Mouse (Mus musculus) A20 (cell line): ENCODE results near the gene Asf1b.
"Not testable (repeated sequence)": the region's sequence is repeated elsewhere in the genome, so short reads cannot be mapped to it uniquely, and the experiment has no call there.

Source experiments
- DNase-seq: peaks from one replicate; pipeline ENCODE4 v3.0.0-alpha.2; 2011; ENCODE audit warnings: low read depth, low spot score

The Asf1b gene

DNA sequence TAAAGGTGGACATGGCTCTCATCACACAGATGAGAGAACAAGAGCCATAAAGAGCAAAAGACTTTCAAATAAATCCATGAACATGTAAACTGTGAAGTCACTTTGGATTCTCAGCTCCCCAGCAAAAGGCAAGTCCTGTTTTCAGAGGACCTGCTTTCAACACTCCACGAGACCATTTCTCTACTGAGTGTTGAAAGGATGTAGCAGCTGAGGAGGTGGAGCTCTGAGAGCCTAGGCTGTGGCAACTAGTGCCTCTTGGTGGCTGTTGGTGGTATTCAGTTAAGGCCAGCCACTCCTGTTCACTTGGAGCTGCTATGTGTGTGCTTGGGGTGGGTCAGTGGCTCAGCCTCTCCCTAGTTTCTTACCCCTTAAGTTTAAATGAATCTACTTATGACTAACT lies 1.5 kb downstream of the Asf1b start:
- DNase-seq, result peak; percentile 79

- DNase-seq, result no peak
Observed at GRCm38 (mm10) chr8:83964015-83964765, 8.9 kb downstream of the Asf1b start.

- DNase-seq, result no peak
Observed at GRCm38 (mm10) chr8:83967701-83968100, 12.4 kb downstream of the Asf1b start.

GRCm38 (mm10) chr8:83971121-83971520 lies 15.8 kb downstream of the Asf1b start:
- DNase-seq, result no peak

GRCm38 (mm10) chr8:83971661-83972060 lies 16.4 kb downstream of the Asf1b start:
- DNase-seq, result no peak

DNA sequence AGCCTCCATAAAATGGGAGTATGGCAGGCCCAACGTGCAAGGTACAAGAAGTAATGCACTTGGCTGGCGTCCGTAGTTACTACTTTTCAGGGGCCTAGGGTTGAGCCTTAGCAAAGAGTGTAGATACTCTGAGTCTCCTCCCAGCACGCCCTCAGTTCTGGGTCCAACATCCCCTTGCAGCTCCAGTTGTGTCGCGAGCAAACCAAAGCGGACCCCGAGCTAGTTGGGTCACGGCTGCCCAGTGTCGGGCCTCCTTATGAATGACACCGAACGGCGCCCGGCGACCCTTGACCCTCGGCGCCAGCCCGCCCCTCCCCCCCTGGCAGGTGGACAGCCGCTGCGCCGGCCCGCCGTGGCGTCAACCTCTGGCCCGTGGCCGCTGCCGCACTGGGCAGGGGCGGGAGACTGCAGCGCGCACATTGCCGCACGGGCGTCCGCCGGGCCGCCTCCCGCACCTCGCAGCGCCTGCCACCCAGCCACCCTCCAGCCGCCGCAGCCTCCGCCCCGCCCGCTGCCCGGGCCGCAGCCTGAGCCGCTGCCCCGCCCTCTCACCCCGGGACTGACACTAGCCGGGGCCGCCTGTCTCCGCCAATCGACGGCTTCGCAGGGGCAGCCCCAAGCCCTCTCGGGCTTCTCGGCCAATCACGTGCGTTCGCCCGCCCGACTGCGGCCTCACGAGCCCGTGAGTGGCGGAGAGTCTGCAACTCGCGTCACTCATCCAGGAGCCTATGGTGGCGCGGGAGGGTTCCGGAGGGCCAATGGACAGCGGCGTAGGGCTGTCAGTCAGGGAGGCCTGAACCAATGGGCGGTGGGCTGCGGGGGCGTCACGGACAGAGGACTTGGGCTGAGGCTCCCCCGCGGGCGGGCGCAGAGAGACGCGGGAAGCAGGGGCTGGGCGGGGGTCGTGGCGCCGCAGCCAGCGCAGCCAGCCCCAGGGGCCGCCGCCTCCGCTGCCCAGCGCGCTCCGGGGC lies 17.1 kb downstream of the Asf1b start, which contains the start of gene Prkaca:
Gene Prkaca, plus strand, starts transcription at position 844 of the 971 bp plus-strand sequence.
- peak; percentile 98 for DNase-seq

GRCm38 (mm10) chr8:83973161-83974031 lies 18.1 kb downstream of the Asf1b start:
- DNase-seq, result peak; percentile 37

DNA sequence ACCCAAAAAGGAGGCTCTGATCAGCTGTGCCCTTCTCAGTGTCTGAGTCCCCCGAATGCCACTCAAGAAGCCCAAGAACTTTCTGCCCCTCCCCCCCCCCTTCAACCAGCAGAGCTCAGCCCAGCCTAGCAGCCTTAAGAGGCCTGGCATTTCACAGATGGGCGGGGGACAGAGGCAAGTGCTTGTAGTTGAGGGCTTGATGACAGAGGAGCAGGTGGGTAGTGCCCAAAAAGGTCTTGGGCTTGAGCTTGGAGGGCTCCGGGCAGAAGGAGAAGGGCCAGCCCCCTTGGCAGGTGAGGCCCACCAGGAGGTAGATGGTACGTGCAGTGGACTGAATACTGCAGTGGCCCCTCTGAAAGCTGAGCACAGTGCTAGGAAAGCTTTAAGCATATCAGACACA lies 19.2 kb downstream of the Asf1b start:
- no peak for DNase-seq

DNA sequence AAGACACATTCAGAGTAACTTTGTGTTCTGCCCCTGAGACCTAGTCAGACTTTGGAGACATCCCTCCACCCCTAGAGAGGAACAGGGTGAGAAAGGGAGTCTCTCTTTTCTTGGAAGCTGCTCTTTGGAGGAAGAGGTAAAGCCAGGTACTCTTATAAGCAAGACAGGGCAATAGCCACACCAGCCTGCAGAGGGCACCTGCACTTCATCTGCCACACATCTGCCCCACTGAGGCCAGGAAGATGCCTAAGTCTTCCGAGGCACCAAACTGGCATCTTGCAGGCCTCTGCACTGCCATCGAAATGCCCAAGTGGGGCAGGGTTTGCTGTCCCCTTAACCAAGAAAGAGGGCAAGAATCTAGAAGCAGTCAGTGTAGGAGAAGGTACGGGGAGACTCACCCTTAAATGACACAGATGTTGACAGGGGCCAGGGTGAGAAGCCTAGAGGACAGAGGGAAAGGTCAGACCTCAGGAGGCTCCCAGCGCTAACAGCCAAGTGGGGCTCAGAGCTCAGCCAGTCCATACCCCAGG lies 20.9 kb downstream of the Asf1b start:
- peak; percentile 45 for DNase-seq

- peak; percentile 36 for DNase-seq
Observed at GRCm38 (mm10) chr8:83976779-83977350, 21.6 kb downstream of the Asf1b start.

GRCm38 (mm10) chr8:83977646-83978045 lies 22.3 kb downstream of the Asf1b start:
- DNase-seq, result no peak

DNA sequence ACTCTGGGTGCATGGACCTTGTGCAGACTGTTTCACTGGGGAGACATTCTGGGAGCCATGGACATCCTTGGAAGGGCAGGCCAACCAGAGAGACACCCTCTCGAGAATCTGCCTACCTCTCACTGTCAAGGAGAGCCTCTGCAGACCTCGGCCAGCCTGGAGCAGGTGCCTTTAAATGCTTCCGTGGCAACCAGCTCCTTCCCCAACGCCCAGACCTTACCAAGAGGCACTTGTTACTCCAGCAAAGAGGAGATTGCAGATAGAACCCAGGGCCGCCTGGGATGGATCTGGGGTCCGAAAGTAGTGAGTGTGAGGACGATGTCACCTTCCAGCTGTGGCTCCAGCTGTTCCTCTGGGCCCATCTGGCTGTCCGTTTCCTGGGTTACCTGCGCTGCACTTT lies 22.9 kb downstream of the Asf1b start:
- DNase-seq, result no peak

DNA sequence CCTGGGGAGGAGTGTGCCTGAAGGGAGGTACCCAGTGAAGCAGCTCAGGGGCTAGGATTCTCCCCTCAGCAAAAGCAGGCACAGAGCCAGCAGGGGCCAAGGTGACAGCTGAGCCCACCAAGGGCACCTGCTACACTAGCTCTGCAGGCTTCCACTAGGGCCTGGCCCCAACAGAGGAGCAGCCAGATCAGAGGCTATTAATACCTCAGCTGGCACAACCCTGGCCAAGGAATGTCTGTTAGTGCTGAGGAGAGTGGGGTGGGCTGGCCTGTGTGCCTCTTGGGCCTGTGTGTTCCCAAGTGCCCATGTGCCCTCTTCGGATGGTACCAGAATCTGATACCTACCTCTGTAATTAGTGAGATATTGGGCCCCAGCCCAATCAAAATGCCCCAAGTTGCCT lies 24.9 kb downstream of the Asf1b start:
- no peak for DNase-seq

- DNase-seq, result no peak
Observed at GRCm38 (mm10) chr8:83980845-83981244, 25.5 kb downstream of the Asf1b start.

DNA sequence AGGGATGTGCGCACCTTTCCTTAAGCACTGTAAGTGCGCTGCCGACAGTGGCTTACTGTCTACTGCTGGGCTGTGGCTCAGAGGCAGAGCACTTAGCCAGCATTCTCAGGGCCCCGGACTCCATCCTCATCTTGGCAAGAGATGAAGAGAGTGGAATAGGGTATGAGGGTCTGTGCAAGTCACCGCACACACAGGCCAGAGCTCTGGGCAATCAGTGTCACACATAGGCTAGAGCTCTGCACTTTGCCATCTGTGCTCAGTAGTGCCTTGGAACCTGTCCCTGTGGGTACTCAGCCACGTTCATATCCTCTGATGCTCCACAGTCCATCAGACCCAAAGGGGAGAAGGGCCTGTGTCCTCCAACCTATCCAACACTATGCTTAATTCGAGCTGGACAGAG lies 26.2 kb downstream of the Asf1b start:
- no peak for DNase-seq

- no peak for DNase-seq
Observed at GRCm38 (mm10) chr8:83982449-83982848, 27.1 kb downstream of the Asf1b start.

DNA sequence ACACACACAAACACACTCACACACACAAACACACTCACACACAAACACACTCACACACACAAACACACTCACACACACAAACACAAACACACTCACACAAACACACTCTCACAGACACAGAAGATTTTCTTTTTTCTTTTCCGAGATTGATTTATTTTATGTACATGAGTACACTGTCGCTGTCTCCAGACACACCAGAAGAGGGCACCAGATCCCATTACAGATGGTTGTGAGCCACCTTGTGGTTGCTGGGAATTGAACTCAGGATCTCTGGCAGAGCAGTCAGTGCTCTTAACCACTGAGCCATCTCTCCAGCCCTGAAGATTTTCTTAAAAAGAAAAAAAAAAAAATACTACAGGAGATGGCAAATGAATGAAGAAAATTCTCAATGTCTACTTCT lies 27.9 kb downstream of the Asf1b start:
- not testable (repeated sequence) for DNase-seq

DNA sequence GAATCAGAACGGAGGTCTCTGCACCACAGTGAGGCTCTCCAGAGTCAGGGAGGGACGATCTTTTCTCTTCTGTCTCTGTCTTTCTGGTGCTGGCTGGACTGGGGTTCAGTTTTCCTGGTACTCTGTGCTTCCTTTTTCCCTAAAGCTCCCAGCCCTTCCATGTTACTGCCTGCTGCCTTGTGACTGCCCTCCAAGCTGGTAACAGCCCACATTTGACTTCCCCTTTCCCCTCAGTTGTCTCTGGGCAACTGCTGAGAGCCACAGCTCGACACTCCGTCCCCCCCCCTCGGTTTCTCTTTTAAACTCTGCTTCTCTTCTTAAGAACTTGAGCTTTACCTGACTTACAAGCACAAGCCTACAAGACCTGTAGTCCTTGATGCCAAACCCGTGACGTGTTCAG lies 33.9 kb downstream of the Asf1b start:
- peak; percentile 68 for DNase-seq

GRCm38 (mm10) chr8:83990170-83990569 lies 34.9 kb downstream of the Asf1b start:
- no peak for DNase-seq

- no peak for DNase-seq
Observed at GRCm38 (mm10) chr8:83992488-83992887, 37.2 kb downstream of the Asf1b start.

GRCm38 (mm10) chr8:83994030-83994429 lies 38.7 kb downstream of the Asf1b start:
- no peak for DNase-seq
